Mouse (Mus musculus): Measurements from ENCODE around the gene Dip2a. TPM values are rescaled to one million over a fixed set of nuclear protein-coding genes. Genes with fewer than 3 reads are reported as not detected.
A peak's percentile ranks its signal among the peaks of the same experiment; 100 is the strongest.

Dip2a gene
- polyA plus RNA-seq, 1 experiment, result 11.1 TPM

DNA sequence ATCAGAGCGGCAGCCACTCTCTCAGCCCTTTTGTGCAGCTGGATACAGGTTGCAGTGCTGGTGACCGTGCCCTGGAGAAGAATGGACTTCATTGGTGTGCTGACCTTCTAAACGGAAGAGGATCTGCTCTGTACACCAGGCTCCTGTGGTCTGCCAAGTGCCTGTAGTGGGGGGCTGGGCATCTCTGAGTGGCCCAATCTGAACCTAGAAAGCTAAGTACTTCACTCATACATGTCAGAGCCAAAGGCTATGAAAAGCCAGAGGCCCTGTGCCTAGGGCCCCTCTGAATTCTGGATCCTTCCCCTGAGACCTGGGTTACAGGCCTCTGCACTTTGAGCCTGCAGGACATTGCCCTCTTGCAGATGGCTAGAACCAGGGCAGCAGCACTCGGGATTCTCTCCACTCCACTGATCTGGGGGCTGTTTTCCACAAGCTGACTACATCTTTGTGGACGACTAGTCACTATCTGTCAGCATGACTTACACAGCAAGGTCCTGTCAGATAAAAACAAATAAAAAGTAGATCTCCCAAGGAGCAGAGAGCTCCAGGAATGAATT is 66.5 kb downstream of the Dip2a start:
- H3K27me3 ChIP-seq (ENCODE audit: control insufficient read depth, insufficient read depth, insufficient read length), result no peaks in the 10 kb centered on the region
- H3K4me3 ChIP-seq, result no peak overlapping the region
- peaks cover 19% of the 10 kb centered on the region for H3K36me3 ChIP-seq (ENCODE audit: control insufficient read depth, insufficient read depth)
- TF ChIP-seq SRF (IDR thresholded peaks at IDR 0.05; ENCODE audit: control insufficient read depth, insufficient read length, low read depth), result no peak
- no peak for TF ChIP-seq MYOG (IDR thresholded peaks at IDR 0.05; ENCODE audit: control insufficient read depth in 1 of 3, insufficient read depth in 1 of 3, insufficient read length in 2 of 3, low read depth in 2 of 3)
- TF ChIP-seq USF1 (IDR thresholded peaks at IDR 0.05; ENCODE audit: low read depth), result no peak
- no peak for TF ChIP-seq CEBPB (IDR thresholded peaks at IDR 0.05; ENCODE audit: insufficient read depth, poor library complexity, severe bottlenecking)
- TF ChIP-seq POLR2A (IDR thresholded peaks at IDR 0.05; ENCODE audit: insufficient read length, low read depth), result no peak
- TF ChIP-seq E2F4 (IDR thresholded peaks at IDR 0.05; ENCODE audit: insufficient read depth), result no peak
- no peak for TF ChIP-seq TCF12 (IDR thresholded peaks at IDR 0.05; ENCODE audit: insufficient read depth, poor library complexity, severe bottlenecking)
- TF ChIP-seq REST (IDR thresholded peaks at IDR 0.05; ENCODE audit: insufficient read depth, insufficient read length), result no peak
- TF ChIP-seq MAX (IDR thresholded peaks at IDR 0.05; ENCODE audit: low read depth), result no peak
- no peak for TF ChIP-seq POLR2AphosphoS2 (IDR thresholded peaks at IDR 0.05; ENCODE audit: insufficient read length, low read depth)
- no peak for TF ChIP-seq TCF3 (IDR thresholded peaks at IDR 0.05; ENCODE audit: insufficient read length, low read depth)
- TF ChIP-seq MYOD1 (IDR thresholded peaks at IDR 0.05; ENCODE audit: control insufficient read depth in 1 of 3, insufficient read length in 2 of 3, low read depth in 2 of 3), result no peak
- no peak overlapping the region for H3ac ChIP-seq (ENCODE audit: control insufficient read depth, insufficient read length)
- H3K4me2 ChIP-seq (ENCODE audit: low read depth), result no peak overlapping the region
- no peaks in the 10 kb centered on the region for H3K79me2 ChIP-seq (ENCODE audit: control insufficient read depth, insufficient read depth)

DNA sequence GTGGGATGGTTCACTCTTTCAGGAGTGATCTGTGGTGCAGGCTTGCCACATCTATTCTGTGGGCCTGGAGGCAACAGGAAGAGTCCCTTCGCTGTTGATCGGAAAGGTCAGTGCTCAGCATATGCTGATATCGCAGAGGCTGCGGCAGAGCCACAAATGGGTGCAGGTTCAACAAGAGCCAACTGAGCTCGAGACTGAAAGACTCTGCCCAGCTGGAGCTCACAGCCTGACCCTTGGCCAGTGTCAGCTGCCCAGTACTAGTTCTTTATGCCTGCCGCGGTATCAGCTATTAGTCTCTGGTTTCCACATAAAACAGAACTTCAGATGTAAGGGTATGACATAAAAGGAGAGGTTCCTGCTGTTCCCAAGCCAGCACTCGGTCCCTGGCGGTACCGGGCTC is 69.8 kb downstream of the Dip2a start:
- no peak overlapping the region for H3K4me3 ChIP-seq
- H3ac ChIP-seq (ENCODE audit: control insufficient read depth, insufficient read length), result no peak overlapping the region
- H3K36me3 ChIP-seq (ENCODE audit: control insufficient read depth, insufficient read depth), result peaks cover 10% of the 10 kb centered on the region
- H3K27me3 ChIP-seq (ENCODE audit: control insufficient read depth, insufficient read depth, insufficient read length), result no peaks in the 10 kb centered on the region
- TF ChIP-seq CEBPB (IDR thresholded peaks at IDR 0.05; ENCODE audit: insufficient read depth, poor library complexity, severe bottlenecking) (no peak), E2F4 (IDR thresholded peaks at IDR 0.05; ENCODE audit: insufficient read depth) (no peak), USF1 (IDR thresholded peaks at IDR 0.05; ENCODE audit: low read depth) (no peak), TCF3 (IDR thresholded peaks at IDR 0.05; ENCODE audit: insufficient read length, low read depth) (no peak), POLR2A (IDR thresholded peaks at IDR 0.05; ENCODE audit: insufficient read length, low read depth) (no peak), POLR2AphosphoS2 (IDR thresholded peaks at IDR 0.05; ENCODE audit: insufficient read length, low read depth) (no peak), MYOG (IDR thresholded peaks at IDR 0.05; ENCODE audit: control insufficient read depth in 1 of 3, insufficient read depth in 1 of 3, insufficient read length in 2 of 3, low read depth in 2 of 3) (no peak)
- no peaks in the 10 kb centered on the region for H3K79me2 ChIP-seq (ENCODE audit: control insufficient read depth, insufficient read depth)
- no peak overlapping the region for H3K4me2 ChIP-seq (ENCODE audit: low read depth)

DNA sequence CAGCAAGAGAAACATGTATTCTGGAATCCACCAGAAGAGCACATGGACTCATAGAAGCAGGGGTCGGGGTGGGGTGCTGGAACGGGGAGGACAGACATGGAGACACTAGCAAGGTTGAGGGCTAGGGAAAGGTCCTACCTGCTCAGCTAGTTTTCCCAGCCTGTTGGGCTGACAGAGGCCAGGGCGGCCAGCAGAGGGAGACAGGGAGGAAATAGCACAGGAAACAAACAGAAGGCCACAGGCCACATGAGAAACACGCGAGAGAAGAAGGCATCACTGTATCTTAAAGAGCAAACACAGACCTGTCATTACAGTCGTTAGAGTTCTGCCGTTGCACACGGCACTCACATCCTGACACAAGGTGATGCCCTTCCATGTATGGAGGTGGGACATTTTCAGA is 73.9 kb downstream of the Dip2a start:
- Histone ChIP-seq H3K36me3 (ENCODE audit: control insufficient read depth, insufficient read depth) (peaks cover 17% of the 10 kb centered on the region), H3K4me2 (ENCODE audit: low read depth) (no peak overlapping the region), H3K79me2 (ENCODE audit: control insufficient read depth, insufficient read depth) (no peaks in the 10 kb centered on the region), H3K4me3 (no peak overlapping the region), H3ac (ENCODE audit: control insufficient read depth, insufficient read length) (no peak overlapping the region), H3K27me3 (ENCODE audit: control insufficient read depth, insufficient read depth, insufficient read length) (no peaks in the 10 kb centered on the region)
- no peak for TF ChIP-seq E2F4 (IDR thresholded peaks at IDR 0.05; ENCODE audit: insufficient read depth)
- TF ChIP-seq REST (IDR thresholded peaks at IDR 0.05; ENCODE audit: insufficient read depth, insufficient read length), result no peak
- TF ChIP-seq POLR2A (IDR thresholded peaks at IDR 0.05; ENCODE audit: insufficient read length, low read depth), result no peak
- TF ChIP-seq USF1 (IDR thresholded peaks at IDR 0.05; ENCODE audit: low read depth), result no peak
- no peak for TF ChIP-seq MYOD1 (IDR thresholded peaks at IDR 0.05; ENCODE audit: control insufficient read depth in 1 of 3, insufficient read length in 2 of 3, low read depth in 2 of 3)
- TF ChIP-seq MYOG (IDR thresholded peaks at IDR 0.05; ENCODE audit: control insufficient read depth in 1 of 3, insufficient read depth in 1 of 3, insufficient read length in 2 of 3, low read depth in 2 of 3), result no peak
- TF ChIP-seq POLR2AphosphoS2 (IDR thresholded peaks at IDR 0.05; ENCODE audit: insufficient read length, low read depth), result no peak
- no peak for TF ChIP-seq SRF (IDR thresholded peaks at IDR 0.05; ENCODE audit: control insufficient read depth, insufficient read length, low read depth)
- TF ChIP-seq TCF3 (IDR thresholded peaks at IDR 0.05; ENCODE audit: insufficient read length, low read depth), result no peak
- no peak for TF ChIP-seq CEBPB (IDR thresholded peaks at IDR 0.05; ENCODE audit: insufficient read depth, poor library complexity, severe bottlenecking)
- TF ChIP-seq MAX (IDR thresholded peaks at IDR 0.05; ENCODE audit: low read depth), result no peak
- no peak for TF ChIP-seq TCF12 (IDR thresholded peaks at IDR 0.05; ENCODE audit: insufficient read depth, poor library complexity, severe bottlenecking)

DNA sequence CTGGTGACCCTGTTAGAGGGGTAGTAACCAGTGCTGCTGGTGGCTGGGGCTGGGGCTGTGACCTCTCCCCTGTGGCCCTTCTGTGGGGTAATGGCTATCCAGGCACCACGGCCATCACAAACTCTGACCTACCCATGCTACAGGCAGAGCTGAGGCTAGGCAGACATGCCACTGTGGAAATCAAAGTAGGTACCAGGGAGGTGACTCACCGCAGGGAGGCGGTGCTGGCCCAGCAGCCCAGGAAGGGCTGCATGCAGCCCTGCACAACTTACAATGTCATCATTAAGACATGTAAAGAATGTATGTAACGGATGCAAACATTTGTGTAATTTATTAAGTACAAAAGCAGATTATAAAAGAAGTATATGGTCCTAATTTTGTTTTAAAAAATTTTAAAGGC is 82.7 kb downstream of the Dip2a start:
- no peaks in the 10 kb centered on the region for H3K79me2 ChIP-seq (ENCODE audit: control insufficient read depth, insufficient read depth)
- no peak overlapping the region for H3ac ChIP-seq (ENCODE audit: control insufficient read depth, insufficient read length)
- H3K4me2 ChIP-seq (ENCODE audit: low read depth), result peak overlapping the region; percentile 26
- no peak overlapping the region for H3K4me3 ChIP-seq
- no peak for TF ChIP-seq TCF3 (IDR thresholded peaks at IDR 0.05; ENCODE audit: insufficient read length, low read depth)
- no peak for TF ChIP-seq MYOD1 (IDR thresholded peaks at IDR 0.05; ENCODE audit: control insufficient read depth in 1 of 3, insufficient read length in 2 of 3, low read depth in 2 of 3)
- no peak for TF ChIP-seq POLR2A (IDR thresholded peaks at IDR 0.05; ENCODE audit: insufficient read length, low read depth)
- TF ChIP-seq SRF (IDR thresholded peaks at IDR 0.05; ENCODE audit: control insufficient read depth, insufficient read length, low read depth), result no peak
- TF ChIP-seq REST (IDR thresholded peaks at IDR 0.05; ENCODE audit: insufficient read depth, insufficient read length), result no peak
- no peak for TF ChIP-seq E2F4 (IDR thresholded peaks at IDR 0.05; ENCODE audit: insufficient read depth)
- TF ChIP-seq CEBPB (IDR thresholded peaks at IDR 0.05; ENCODE audit: insufficient read depth, poor library complexity, severe bottlenecking), result no peak
- TF ChIP-seq USF1 (IDR thresholded peaks at IDR 0.05; ENCODE audit: low read depth), result no peak
- TF ChIP-seq TCF12 (IDR thresholded peaks at IDR 0.05; ENCODE audit: insufficient read depth, poor library complexity, severe bottlenecking), result no peak
- no peak for TF ChIP-seq MAX (IDR thresholded peaks at IDR 0.05; ENCODE audit: low read depth)
- TF ChIP-seq MYOG (IDR thresholded peaks at IDR 0.05; ENCODE audit: control insufficient read depth in 1 of 3, insufficient read depth in 1 of 3, insufficient read length in 2 of 3, low read depth in 2 of 3), result no peak
- no peak for TF ChIP-seq POLR2AphosphoS2 (IDR thresholded peaks at IDR 0.05; ENCODE audit: insufficient read length, low read depth)
- H3K36me3 ChIP-seq (ENCODE audit: control insufficient read depth, insufficient read depth), result no peaks in the 10 kb centered on the region
- H3K27me3 ChIP-seq (ENCODE audit: control insufficient read depth, insufficient read depth, insufficient read length), result no peaks in the 10 kb centered on the region
